Mouse (Mus musculus): Measurements from ENCODE around the gene Wee2. TPM values are rescaled to one million over a fixed set of nuclear protein-coding genes. Genes with fewer than 3 reads are reported as not detected.

Gene Wee2
- polyA plus RNA-seq, 1 experiment, result not detected

Other genes with a start within 250 kb of the Wee2 start
- gene Agk, start 113.9 kb upstream of the Wee2 start, polyA plus RNA-seq (2012; rRNA removed), result 7.7 and 8.4 TPM in 2 replicates
- 2.9 and 5.7 TPM in 2 replicates for gene E330009J07Rik, start 3.0 kb upstream of the Wee2 start, polyA plus RNA-seq (2012; rRNA removed)
- 6.4 and 8.3 TPM in 2 replicates for gene Ssbp1, start 32.3 kb downstream of the Wee2 start, polyA plus RNA-seq (2012; rRNA removed)
- gene Tas2r137, start 52.1 kb downstream of the Wee2 start, polyA plus RNA-seq (2012; rRNA removed), result not detected in 2 replicates
- not detected in 2 replicates for gene Tas2r108, start 54.4 kb downstream of the Wee2 start, polyA plus RNA-seq (2012; rRNA removed)
- not detected in 2 replicates for gene Prss37, start 80.4 kb downstream of the Wee2 start, polyA plus RNA-seq (2012; rRNA removed)
- gene Olfr461, start 116.0 kb downstream of the Wee2 start, polyA plus RNA-seq (2012; rRNA removed), result not detected in 2 replicates
- gene Olfr460, start 130.4 kb downstream of the Wee2 start, polyA plus RNA-seq (2012; rRNA removed), result not detected in 2 replicates
- 0.35 and 0.43 TPM in 2 replicates for gene Clec5a, start 146.7 kb downstream of the Wee2 start, polyA plus RNA-seq (2012; rRNA removed)
- gene Tas2r138, start 174.2 kb downstream of the Wee2 start, polyA plus RNA-seq (2012; rRNA removed), result not detected in 2 replicates
- gene Mgam, start 189.7 kb downstream of the Wee2 start, polyA plus RNA-seq (2012; rRNA removed), result 237 and 588 TPM in 2 replicates

Data from large intestine, adult 2 months (tissue).